Mouse (Mus musculus) liver, postnatal 0 days (tissue): ENCODE measurements around the gene Hvcn1.

Source experiments
- CTCF ChIP-seq: sonication (generic); IDR thresholded peaks from 2 replicates; pipeline ENCODE4 v1.5.1; 2016; ENCODE audit warnings: antibody characterized with exemption, low read depth
- EP300 ChIP-seq: IDR thresholded peaks from 2 replicates; pipeline ENCODE4 v1.6.1; 2016; ENCODE audit warnings: antibody characterized with exemption, low read depth, mild to moderate bottlenecking

- TF ChIP-seq EP300 (no peak), CTCF (no peak)
Measured at GRCm38 (mm10) chr5:122165233-122165915, 41.2 kb upstream of the Hvcn1 start.
